ENCODE assay signal across 9 mouse cellular contexts in genomic region chr3:34640690-34641600, GRCm38 (mm10). TPM values are rescaled to one million over a fixed set of nuclear protein-coding genes. Genes with fewer than 3 reads are reported as not detected.
DNase-seq lines count a peak whose midpoint lies in the region; ATAC-seq and TF ChIP-seq lines count a peak whose summit lies in the region.
"Had no signal": no experiment of that assay in that cellular context is flagged by ENCODE, and none has a peak within 500 bp of the region (broad histone marks: within the 10 kb centered on the region; RNA-seq: fewer than 3 reads in every experiment).

No protein-coding gene starts in this region.

- H3K36me3 ChIP-seq in heart, embryonic 12.5 days = no peaks in the 10 kb centered on the region
- no peaks in the 10 kb centered on the region for H3K36me3 ChIP-seq in hindbrain, embryonic 10.5 days
- H3K36me3 ChIP-seq in midbrain, postnatal 0 days (ENCODE audit: insufficient read depth, low read length) = no peaks in the 10 kb centered on the region

- H3K27ac ChIP-seq in heart, embryonic 12.5 days (ENCODE audit: poor library complexity, severe bottlenecking) = no peak overlapping the region
- peak overlapping the region; percentile 86; the same call in 1 of the 2 replicates for H3K27ac ChIP-seq in hindbrain, embryonic 10.5 days
- H3K27ac ChIP-seq in midbrain, postnatal 0 days (ENCODE audit: low read depth, low read length) = 0 out of 2 replicates have a peak overlapping the region, but pooled peaks have one; percentile 18

- no peak for DNase-seq in heart, adult 11 months
- DNase-seq in thymus, postnatal 25 days = peak; percentile 15
- DNase-seq in thymus, adult 18-20 months = no peak
- peak; percentile 85 for DNase-seq in hindbrain, embryonic 10.5 days (ENCODE audit: low spot score)
- DNase-seq in midbrain, postnatal 0 days (ENCODE audit: low spot score) = no peak
- DNase-seq in yolk sac, embryonic 10.5 days (ENCODE audit: low spot score) = no peak

- H3K9ac ChIP-seq in heart, embryonic 12.5 days = no peak overlapping the region
- no peak overlapping the region for H3K9ac ChIP-seq in midbrain, postnatal 0 days (replicated peaks; ENCODE audit: low read length, poor library complexity, severe bottlenecking)

- ATAC-seq in heart, embryonic 12.5 days (ENCODE audit: insufficient number of reproducible peaks, low FRiP score) = no peak
- 0 out of 2 replicates have a peak, but pooled peaks have one; percentile 36 for ATAC-seq in midbrain, postnatal 0 days (ENCODE audit: low FRiP score)
- no peak for ATAC-seq in erythroblast, adult 5-6 weeks (replicated peaks; ENCODE audit: low FRiP score, poor library complexity, severe bottlenecking)

- H3K4me3 ChIP-seq in heart, embryonic 12.5 days = peak overlapping the region; percentile 13; the same call in 1 of the 2 replicates
- peak overlapping the region; percentile 52 for H3K4me3 ChIP-seq in hindbrain, embryonic 10.5 days
- peak overlapping the region; percentile 28 for H3K4me3 ChIP-seq in midbrain, postnatal 0 days (ENCODE audit: low read depth, low read length)

- H3K27me3 ChIP-seq in heart, embryonic 12.5 days (replicated peaks) = peaks cover 81% of the 10 kb centered on the region
- H3K27me3 ChIP-seq in hindbrain, embryonic 10.5 days (ENCODE audit: insufficient read depth, poor library complexity, severe bottlenecking) = peaks cover 71% of the 10 kb centered on the region
- H3K27me3 ChIP-seq in midbrain, postnatal 0 days (ENCODE audit: insufficient read depth, low read length) = peaks cover 14% of the 10 kb centered on the region; the same call in 1 of the 2 replicates

- H3K4me1 ChIP-seq in heart, embryonic 12.5 days (replicated peaks) = peaks cover 14% of the 10 kb centered on the region
- H3K4me1 ChIP-seq in hindbrain, embryonic 10.5 days (replicated peaks) = peaks cover 81% of the 10 kb centered on the region
- no peaks in the 10 kb centered on the region for H3K4me1 ChIP-seq in midbrain, postnatal 0 days (ENCODE audit: insufficient read depth, low read length)

- H3K4me2 ChIP-seq in heart, embryonic 12.5 days = peak overlapping the region; percentile 49
- peak overlapping the region; percentile 50 for H3K4me2 ChIP-seq in midbrain, postnatal 0 days (ENCODE audit: low read depth, low read length, poor library complexity, severe bottlenecking)

- H3K9me3 ChIP-seq in heart, embryonic 12.5 days (replicated peaks) = no peaks in the 10 kb centered on the region
- H3K9me3 ChIP-seq in hindbrain, embryonic 10.5 days = no peaks in the 10 kb centered on the region
- no peaks in the 10 kb centered on the region for H3K9me3 ChIP-seq in midbrain, postnatal 0 days (ENCODE audit: low read length)

- peak; percentile 75 for TF ChIP-seq CTCF in midbrain, postnatal 0 days (IDR thresholded peaks at IDR 0.05)

- WGBS in heart, embryonic 12.5 days = 4% methylated on average over 33 of the region's 33 CpGs
- WGBS in hindbrain, embryonic 10.5 days = 5% methylated on average over 33 of the region's 33 CpGs
- 8% methylated on average over 33 of the region's 33 CpGs for WGBS in midbrain, postnatal 0 days

RNA-seq across cellular contexts. Expression of gene Sox2, which starts 9.3 kb away (rescaled TPM):
- 0.34 and 0.68 TPM in 2 replicates for polyA plus RNA-seq in heart, embryonic 12.5 days (2016; fragmentation: Nextera tagmentation; extraction: Ambion mirVana)
- polyA plus RNA-seq in hindbrain, embryonic 10.5 days (2016; fragmentation: Nextera tagmentation; extraction: Ambion mirVana) = 23.4 and 24.2 TPM in 2 replicates
- 77.8 and 79.1 TPM in 2 replicates for total RNA-seq in midbrain, postnatal 0 days (2014; rRNA removed)
- polyA plus RNA-seq in midbrain, postnatal 0 days (2015; fragmentation: Nextera tagmentation; extraction: Ambion mirVana) = 21.6 and 29.7 TPM in 2 replicates
- not detected in 2 replicates for total RNA-seq in erythroblast, adult 5-6 weeks (2015; ENCODE audit: low replicate concordance)
- total RNA-seq in erythroblast, adult 5-6 weeks (2017; ENCODE audit: low replicate concordance) = not detected in 2 replicates
- polyA plus RNA-seq: gonadal fat pad, adult 2 months had no signal

Comparison
In these comparisons a context has a peak if more than half of its experiments do, and no peak if none do; other contexts are left out.
1. DNase-seq: peak in thymus, postnatal 25 days (single experiment) and hindbrain, embryonic 10.5 days (single experiment); none in heart, adult 11 months (single experiment), thymus, adult 18-20 months (0 of 2), midbrain, postnatal 0 days (single experiment) and yolk sac, embryonic 10.5 days (single experiment).
2. RNA of gene Sox2, which starts 9.3 kb away (polyA plus RNA-seq): 21.6 to 29.7 TPM in midbrain, postnatal 0 days and 23.4 to 24.2 TPM in hindbrain, embryonic 10.5 days; 0.34 to 0.68 TPM in heart, embryonic 12.5 days; every median in the first group is over 10 times any median in the second.
3. Peak in every context shown above with its lines, with median percentiles within 50 percentile points of each other: H3K4me3 ChIP-seq.